Mouse (Mus musculus) liver, embryonic 18 days (tissue): Measurements from ENCODE around the gene Vmn1r205. TPM values are rescaled to one million over a fixed set of nuclear protein-coding genes. Genes with fewer than 3 reads are reported as not detected.

Experiments used
- polyA plus RNA-seq: library from polyadenylated mRNA; depleted of rRNA; stranded (reverse); fragments of >200 nt; gene quantifications from 2 replicates; pipeline ENCODE4 v1.2.3, GENCODE M21; 2012; rRNA removed

Vmn1r205 gene
- polyA plus RNA-seq, result not detected in 2 replicates

DNA sequence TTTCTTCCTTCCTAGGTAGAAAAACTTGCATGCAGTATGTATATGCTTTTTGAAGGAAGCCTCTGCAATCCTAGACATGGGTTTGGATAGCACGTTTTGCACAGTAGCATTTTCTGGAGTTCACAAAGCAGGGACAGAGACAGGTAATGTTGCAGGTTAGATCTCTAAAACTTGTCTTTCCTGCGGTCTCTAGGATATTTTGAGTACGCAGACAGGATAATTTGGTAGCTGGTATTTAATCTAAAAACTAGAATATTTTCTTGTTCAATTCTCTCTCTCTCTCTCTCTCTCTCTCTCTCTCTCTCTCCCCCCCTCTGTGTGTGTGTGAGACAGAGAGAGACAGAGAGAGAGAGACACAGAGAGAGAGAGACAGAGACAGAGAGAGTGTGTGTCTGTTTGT is at the start of gene Vmn1r205:
Gene Vmn1r205, minus strand, starts transcription at position 101 of the 400 bp plus-strand sequence.

DNA sequence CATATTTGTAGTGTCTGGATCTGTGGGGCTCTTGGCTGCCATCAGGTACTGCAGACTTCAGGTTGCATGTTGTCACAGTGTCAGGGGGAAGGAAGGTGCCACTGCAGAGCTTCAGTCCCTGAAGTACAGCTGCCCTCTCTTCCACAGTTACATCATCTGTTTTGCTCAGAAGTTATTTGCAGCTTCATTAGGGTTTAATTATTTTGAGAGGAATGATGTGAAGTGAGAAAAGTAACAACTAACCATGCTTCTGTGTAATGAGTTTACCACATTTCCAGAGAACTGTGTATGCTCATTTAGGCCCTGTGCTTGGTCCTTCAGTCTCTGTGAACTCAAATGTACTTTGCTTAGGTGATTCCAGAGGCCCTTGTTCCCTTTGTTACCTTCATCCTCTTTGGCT is 31.4 kb upstream of the Vmn1r205 start, which contains the start of gene Vmn1r206:
Gene Vmn1r206, minus strand, starts transcription at position 101 of the 400 bp plus-strand sequence.

DNA sequence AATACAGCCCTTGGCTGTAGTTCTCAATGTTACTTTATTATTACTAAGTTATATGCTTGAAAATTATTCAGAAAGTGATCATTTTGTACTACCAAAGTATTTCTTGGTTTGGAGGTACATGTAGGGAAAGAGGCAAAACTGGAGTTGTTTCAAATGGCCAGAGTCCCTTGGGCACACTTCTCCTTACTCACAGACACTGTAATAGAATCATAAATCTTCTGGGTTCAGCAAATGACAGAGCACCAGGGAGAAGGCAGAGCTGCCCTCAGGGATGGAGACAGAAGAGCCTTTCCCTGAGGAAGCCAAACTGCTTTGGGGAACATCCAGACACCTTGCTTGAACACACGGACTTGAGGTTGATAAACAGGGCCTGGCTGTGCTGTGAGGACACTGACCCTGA is 39.9 kb downstream of the Vmn1r205 start, which contains the start of gene Vmn1r204:
Gene Vmn1r204, plus strand, starts transcription at position 301 of the 400 bp plus-strand sequence.

Other genes starting within 250 kb of the Vmn1r205 start
- not detected in 2 replicates for gene Vmn1r198, start 242.6 kb downstream of the Vmn1r205 start, polyA plus RNA-seq
- gene Vmn1r199, start 213.2 kb downstream of the Vmn1r205 start, polyA plus RNA-seq, result not detected in 2 replicates
- gene Vmn1r200, start 202.6 kb downstream of the Vmn1r205 start, polyA plus RNA-seq, result not detected in 2 replicates
- gene Vmn1r201, start 121.1 kb downstream of the Vmn1r205 start, polyA plus RNA-seq, result not detected in 2 replicates
- gene Vmn1r202, start 87.6 kb downstream of the Vmn1r205 start, polyA plus RNA-seq, result not detected in 2 replicates
- gene Vmn1r203, start 74.9 kb downstream of the Vmn1r205 start, polyA plus RNA-seq, result not detected in 2 replicates
- not detected in 2 replicates for gene Vmn1r204, start 39.8 kb downstream of the Vmn1r205 start, polyA plus RNA-seq
- gene Vmn1r206, start 31.3 kb upstream of the Vmn1r205 start, polyA plus RNA-seq, result not detected in 2 replicates
- gene Vmn1r207-ps, start 136.6 kb upstream of the Vmn1r205 start, polyA plus RNA-seq, result not detected in 2 replicates
- not detected in 2 replicates for gene Vmn1r208, start 184.4 kb upstream of the Vmn1r205 start, polyA plus RNA-seq
- not detected in 2 replicates for gene Vmn1r209, start 216.7 kb upstream of the Vmn1r205 start, polyA plus RNA-seq
- not detected in 2 replicates for gene Vmn1r210, start 238.3 kb upstream of the Vmn1r205 start, polyA plus RNA-seq